Mouse (Mus musculus): Measurements from ENCODE around the gene Srrt.

Srrt gene

GRCm38 (mm10) chr5:137268131-137268910 is 39.2 kb downstream of the Srrt start:
- TF ChIP-seq GATA4 (IDR thresholded peaks at IDR 0.05; ENCODE audit: insufficient replicate concordance, low read length): no peak

- no peak for TF ChIP-seq GATA4 (IDR thresholded peaks at IDR 0.05; ENCODE audit: insufficient replicate concordance, low read length)
Measured at GRCm38 (mm10) chr5:137264787-137265186, 42.7 kb downstream of the Srrt start.

- no peak for TF ChIP-seq GATA4 (IDR thresholded peaks at IDR 0.05; ENCODE audit: insufficient replicate concordance, low read length)
Measured at GRCm38 (mm10) chr5:137263897-137264720, 43.4 kb downstream of the Srrt start.
